ENCODE assay signal across 8 mouse cellular contexts in genomic region chr3:36571361-36571826, GRCm38 (mm10). TPM values are rescaled to one million over a fixed set of nuclear protein-coding genes. Genes with fewer than 3 reads are reported as not detected.
DNase-seq lines count a peak whose midpoint lies in the region; ATAC-seq and TF ChIP-seq lines count a peak whose summit lies in the region.

No protein-coding gene starts in this region.

- peak overlapping the region; percentile 91 for H3K9ac ChIP-seq in MEL (ENCODE audit: control insufficient read depth, low read depth, low read length, poor library complexity, severe bottlenecking)
- peak overlapping the region; percentile 44 for H3K9ac ChIP-seq in embryonic facial prominence, embryonic 15.5 days

- peaks cover 0 to 5% of the 10 kb centered on the region in 2 experiments; a peak in 2 of 4 replicates for H3K4me1 ChIP-seq in MEL (ENCODE audit: control insufficient read depth in 1 of 2, insufficient read depth in 2 of 2, low read length in 2 of 2)
- peaks cover 24% of the 10 kb centered on the region for H3K4me1 ChIP-seq in embryonic facial prominence, embryonic 15.5 days
- H3K4me1 ChIP-seq in limb, embryonic 10.5 days = peaks cover 15% of the 10 kb centered on the region

- H3K36me3 ChIP-seq in MEL (ENCODE audit: control insufficient read depth in 1 of 2, insufficient read depth in 2 of 2, low read length in 2 of 2) = peaks cover 18 to 19% of the 10 kb centered on the region in 2 experiments
- peaks cover 30% of the 10 kb centered on the region for H3K36me3 ChIP-seq in embryonic facial prominence, embryonic 15.5 days
- peaks cover 42% of the 10 kb centered on the region for H3K36me3 ChIP-seq in limb, embryonic 10.5 days

- TF ChIP-seq EP300 in MEL (IDR thresholded peaks at IDR 0.05; ENCODE audit: low read depth in 1 of 2, low read length in 2 of 2) = no peak

- peaks cover 1 to 2% of the 10 kb centered on the region in 2 experiments; a peak in 3 of 4 replicates for H3K27me3 ChIP-seq in MEL (ENCODE audit: control insufficient read depth in 1 of 2, insufficient read depth in 2 of 2, low read length in 2 of 2)
- H3K27me3 ChIP-seq in embryonic facial prominence, embryonic 15.5 days = no peaks in the 10 kb centered on the region
- no peaks in the 10 kb centered on the region for H3K27me3 ChIP-seq in limb, embryonic 10.5 days (ENCODE audit: low read depth, poor library complexity, severe bottlenecking)

- peaks cover 22% of the 10 kb centered on the region for H3K79me2 ChIP-seq in MEL (ENCODE audit: control insufficient read depth, insufficient read depth, low read length, poor library complexity)

- under 1% methylated on average over 46 of the region's 46 CpGs for WGBS in embryonic facial prominence, embryonic 15.5 days
- under 1% methylated on average over 46 of the region's 46 CpGs for WGBS in limb, embryonic 10.5 days

- H3K9me3 ChIP-seq in MEL (replicated peaks; ENCODE audit: insufficient read depth, low read length) = no peaks in the 10 kb centered on the region
- H3K9me3 ChIP-seq in embryonic facial prominence, embryonic 15.5 days (replicated peaks) = no peaks in the 10 kb centered on the region
- H3K9me3 ChIP-seq in limb, embryonic 10.5 days (replicated peaks) = no peaks in the 10 kb centered on the region

- no peak for DNase-seq in layer of hippocampus, adult 2 months (ENCODE audit: low spot score in 2 of 2)
- DNase-seq in layer of hippocampus, postnatal 10 days (ENCODE audit: low spot score in 2 of 2) = no peak
- no peak for DNase-seq in MEL (ENCODE audit: low read depth, low spot score)
- DNase-seq in limb, embryonic 10.5 days (ENCODE audit: low spot score) = no peak
- DNase-seq in naive thymus-derived CD4-positive, alpha-beta T cell, adult 2 months (ENCODE audit: low read depth) = peak; percentile 7
- no peak for DNase-seq in spleen, postnatal 4 days (ENCODE audit: low spot score in 2 of 2)

- H3K4me3 ChIP-seq in layer of hippocampus, adult 2 months = peak overlapping the region; percentile 72
- peak overlapping the region; percentile 95 to 98 for H3K4me3 ChIP-seq in MEL (ENCODE audit: control insufficient read depth in 1 of 2, insufficient read depth in 1 of 2, low read depth in 2 of 2, low read length in 2 of 2)
- peak overlapping the region; percentile 83 for H3K4me3 ChIP-seq in embryonic facial prominence, embryonic 15.5 days (replicated peaks)
- H3K4me3 ChIP-seq in limb, embryonic 10.5 days = peak overlapping the region; percentile 71

- ATAC-seq in embryonic facial prominence, embryonic 15.5 days (ENCODE audit: insufficient number of reproducible peaks, low FRiP score, low TSS enrichment, low read depth) = peak; percentile 0; the same call in 1 of the 2 replicates
- no peak; the same call in 1 of the 2 replicates for ATAC-seq in frontal cortex, adult (ENCODE audit: low TSS enrichment)

- H3K27ac ChIP-seq in layer of hippocampus, adult 2 months = no peak overlapping the region
- H3K27ac ChIP-seq in MEL (ENCODE audit: control insufficient read depth, low read depth, low read length) = peak overlapping the region; percentile 56
- H3K27ac ChIP-seq in embryonic facial prominence, embryonic 15.5 days (replicated peaks) = peak overlapping the region; percentile 77
- peak overlapping the region; percentile 94 for H3K27ac ChIP-seq in limb, embryonic 10.5 days

- TF ChIP-seq CTCF in layer of hippocampus, adult 2 months (conservative IDR thresholded peaks at IDR 0.05) = no peak
- no peak for TF ChIP-seq CTCF in MEL (IDR thresholded peaks at IDR 0.05 in 2 of 3, conservative IDR thresholded peaks at IDR 0.05 in 1 of 3; ENCODE audit: control insufficient read depth in 1 of 3, insufficient read depth in 1 of 3, low read depth in 2 of 3, low read length in 3 of 3, poor library complexity in 1 of 3, severe bottlenecking in 1 of 3)

- H3K4me2 ChIP-seq in embryonic facial prominence, embryonic 15.5 days (replicated peaks) = peak overlapping the region; percentile 86

- no peak for TF ChIP-seq RAD21 in MEL (IDR thresholded peaks at IDR 0.05; ENCODE audit: low read depth, low read length)

- TF ChIP-seq POLR2A in MEL (IDR thresholded peaks at IDR 0.05; ENCODE audit: control insufficient read depth in 1 of 2, insufficient read depth in 1 of 2, low read depth in 1 of 2, low read length in 2 of 2, poor library complexity in 1 of 2) = no peak

TF ChIP-seq in MEL, 35 proteins besides CTCF, POLR2A, EP300 and RAD21:
- TF ChIP-seq GABPA (IDR thresholded peaks at IDR 0.05; ENCODE audit: low read depth, low read length) (no peak), UBTF (IDR thresholded peaks at IDR 0.05; ENCODE audit: borderline replicate concordance, insufficient read depth, low read depth, low read length) (0 out of 2 replicates have a peak, but pooled peaks have one; percentile 7)

RNA-seq across cellular contexts. Expression of gene Ccna2, which starts 0.6 kb away (rescaled TPM):
- 1 to 10 TPM; 1.5 to 1.8 TPM for total RNA-seq in layer of hippocampus, adult 2 months (2021)
- total RNA-seq in layer of hippocampus, postnatal 10 days (2021) = 1 to 10 TPM; 6.7 to 8.7 TPM
- 124 and 133 TPM in 2 replicates for total RNA-seq in MEL (2012; rRNA removed)
- 100 to 1,000 TPM; 180 to 487 TPM for polyA plus RNA-seq in MEL (2012; ENCODE audit: insufficient read depth in 1 of 2, insufficient read length in 2 of 2, low read depth in 1 of 2, low replicate concordance in 2 of 2, missing spikeins in 1 of 2)
- 133 and 135 TPM in 2 replicates for polyA plus RNA-seq in embryonic facial prominence, embryonic 15.5 days (2015; fragmentation: Nextera tagmentation; extraction: Ambion mirVana)
- polyA plus RNA-seq in limb, embryonic 10.5 days (2016; fragmentation: Nextera tagmentation; extraction: Ambion mirVana) = 244 TPM in 2 replicates

RNA-seq across cellular contexts. Expression of gene Exosc9, which starts 19.0 kb away (rescaled TPM):
- 10 to 100 TPM; 38.4 to 40.7 TPM for total RNA-seq in layer of hippocampus, adult 2 months (2021)
- total RNA-seq in layer of hippocampus, postnatal 10 days (2021) = 10 to 100 TPM; 46.7 to 50.4 TPM
- 40.6 and 46.0 TPM in 2 replicates for total RNA-seq in MEL (2012; rRNA removed)
- polyA plus RNA-seq in MEL (2012; ENCODE audit: insufficient read depth in 1 of 2, insufficient read length in 2 of 2, low read depth in 1 of 2, low replicate concordance in 2 of 2, missing spikeins in 1 of 2) = 10 to 100 TPM in 1 of 2 experiments, not detected in 1; 49.4 TPM
- 50.1 and 56.1 TPM in 2 replicates for polyA plus RNA-seq in embryonic facial prominence, embryonic 15.5 days (2015; fragmentation: Nextera tagmentation; extraction: Ambion mirVana)
- 93.1 and 98.5 TPM in 2 replicates for polyA plus RNA-seq in limb, embryonic 10.5 days (2016; fragmentation: Nextera tagmentation; extraction: Ambion mirVana)

RNA-seq across cellular contexts. Expression of gene Bbs7, which starts 41.9 kb away (rescaled TPM):
- total RNA-seq in layer of hippocampus, adult 2 months (2021) = 10 to 100 TPM; 17.4 to 17.7 TPM
- 10 to 100 TPM; 14.1 to 14.8 TPM for total RNA-seq in layer of hippocampus, postnatal 10 days (2021)
- total RNA-seq in MEL (2012; rRNA removed) = not detected in 2 replicates
- not detected for polyA plus RNA-seq in MEL (2012; ENCODE audit: insufficient read depth in 1 of 2, insufficient read length in 2 of 2, low read depth in 1 of 2, low replicate concordance in 2 of 2, missing spikeins in 1 of 2)
- 17.5 and 17.9 TPM in 2 replicates for polyA plus RNA-seq in embryonic facial prominence, embryonic 15.5 days (2015; fragmentation: Nextera tagmentation; extraction: Ambion mirVana)
- polyA plus RNA-seq in limb, embryonic 10.5 days (2016; fragmentation: Nextera tagmentation; extraction: Ambion mirVana) = 14.1 and 18.9 TPM in 2 replicates

RNA-seq across cellular contexts. Expression of gene Gm11549, which starts 49.8 kb away (rescaled TPM):
- 1 to 10 TPM; 2.4 to 3.1 TPM for total RNA-seq in layer of hippocampus, adult 2 months (2021)
- total RNA-seq in layer of hippocampus, postnatal 10 days (2021) = 1 to 10 TPM; 1.2 to 1.9 TPM
- total RNA-seq in MEL (2012; rRNA removed) = not detected in 2 replicates
- not detected for polyA plus RNA-seq in MEL (2012; ENCODE audit: insufficient read depth in 1 of 2, insufficient read length in 2 of 2, low read depth in 1 of 2, low replicate concordance in 2 of 2, missing spikeins in 1 of 2)
- 0.05 TPM in 1 of 2 replicates, not detected in the other for polyA plus RNA-seq in embryonic facial prominence, embryonic 15.5 days (2015; fragmentation: Nextera tagmentation; extraction: Ambion mirVana)
- polyA plus RNA-seq in limb, embryonic 10.5 days (2016; fragmentation: Nextera tagmentation; extraction: Ambion mirVana) = not detected in 2 replicates

Comparison
In these comparisons a context has a peak if more than half of its experiments do, and no peak if none do; other contexts are left out.
1. RNA of gene Ccna2, which starts 0.6 kb away (total RNA-seq): 124 to 133 TPM in MEL; 6.7 to 8.7 TPM in layer of hippocampus, postnatal 10 days and 1.5 to 1.8 TPM in layer of hippocampus, adult 2 months; every median in the first group is over 10 times any median in the second.
2. RNA of gene Bbs7, which starts 41.9 kb away (total RNA-seq): 17.4 to 17.7 TPM in layer of hippocampus, adult 2 months and 14.1 to 14.8 TPM in layer of hippocampus, postnatal 10 days; not detected in MEL; every median in the first group is over 10 times any median in the second.
3. Peak in every context shown above with its lines, with median percentiles within 50 percentile points of each other: H3K4me3 ChIP-seq.